Mouse (Mus musculus): ENCODE measurements at regions not wholly inside any gene's neighbourhood (a gene's known extent, or its start where the extent isn't known, plus 50 kb on each side); places are given as distances from the start of the nearest gene placed in this dataset.

DNA sequence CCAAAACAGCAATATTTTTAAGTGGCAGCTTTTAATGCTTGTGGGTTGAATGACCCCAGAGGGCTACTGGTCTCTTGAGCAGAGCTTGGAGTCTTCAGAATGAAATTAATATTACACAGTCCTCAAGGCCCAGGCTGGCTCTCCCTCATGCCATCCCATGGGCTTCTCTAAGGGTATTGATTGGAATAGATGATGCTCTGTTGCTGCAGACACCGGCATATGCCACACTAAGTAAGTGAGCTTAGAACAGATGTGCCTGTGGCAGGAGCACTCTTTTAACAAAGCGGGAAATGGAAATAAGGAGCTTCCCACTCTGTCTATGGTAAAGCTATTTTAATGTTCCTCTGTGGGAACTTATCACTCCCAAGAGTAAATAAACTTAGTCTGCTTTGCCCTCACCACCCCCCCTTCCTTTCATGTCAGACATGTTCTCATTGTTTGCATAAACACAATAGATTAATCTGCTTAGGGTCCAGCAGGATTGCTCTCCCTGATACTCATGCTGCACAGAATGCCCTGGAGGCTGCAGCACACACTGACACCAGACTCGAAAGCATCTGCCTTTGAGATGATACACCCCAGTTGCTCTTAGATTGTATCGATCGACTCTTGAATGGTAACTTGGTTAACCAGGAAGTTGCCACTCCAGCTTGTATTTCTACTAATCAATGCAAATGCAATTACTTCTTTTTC, 294.5 kb upstream of the Adamts16 start:
- DNase-seq: no peak

DNA sequence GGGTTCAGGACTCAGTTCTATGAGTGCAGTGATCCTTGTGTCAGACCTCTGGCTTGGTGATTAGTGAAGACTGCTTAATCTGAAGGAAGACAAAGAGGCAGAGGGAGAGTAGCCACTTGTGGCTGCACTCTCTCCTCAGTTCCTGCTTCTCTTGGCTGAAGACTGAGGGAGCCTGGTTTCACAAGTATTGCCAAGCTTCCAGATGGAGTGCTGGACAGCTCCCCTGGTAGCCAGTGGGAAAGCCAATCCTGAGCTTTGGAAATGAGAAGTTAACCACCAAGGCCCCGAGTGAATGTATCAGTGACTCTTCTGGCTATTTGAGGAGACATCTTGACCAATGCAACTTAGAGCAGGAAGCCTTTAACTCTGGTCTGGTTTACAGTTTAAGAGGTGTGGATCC, 279.9 kb upstream of the Adamts16 start:
- DNase-seq: no peak

DNA sequence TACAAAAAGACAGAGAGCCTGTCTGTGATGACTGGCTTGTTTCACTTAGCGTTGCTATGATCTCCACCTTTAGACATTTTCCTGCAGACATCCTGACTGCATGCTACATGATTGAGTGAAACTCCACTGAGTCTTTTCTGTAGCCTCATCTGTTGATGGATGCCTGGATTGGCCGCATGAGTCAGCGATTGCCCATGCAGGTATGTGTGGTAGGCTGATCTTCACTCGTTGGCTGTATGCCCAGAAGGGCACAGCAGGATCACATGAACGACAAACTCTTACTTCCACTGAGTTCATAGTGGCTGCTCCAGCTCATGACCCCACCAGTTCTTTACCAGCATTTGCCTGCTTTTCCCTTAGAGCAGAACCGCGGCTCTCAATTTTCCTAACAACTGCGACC, 266.6 kb upstream of the Adamts16 start:
- DNase-seq: no peak

GRCm38 (mm10) chr13:71105229-71105838, 263.7 kb upstream of the Adamts16 start:
- peak; percentile 69 for DNase-seq

GRCm38 (mm10) chr13:71104419-71105228, 263.0 kb upstream of the Adamts16 start:
- no peak for DNase-seq

DNA sequence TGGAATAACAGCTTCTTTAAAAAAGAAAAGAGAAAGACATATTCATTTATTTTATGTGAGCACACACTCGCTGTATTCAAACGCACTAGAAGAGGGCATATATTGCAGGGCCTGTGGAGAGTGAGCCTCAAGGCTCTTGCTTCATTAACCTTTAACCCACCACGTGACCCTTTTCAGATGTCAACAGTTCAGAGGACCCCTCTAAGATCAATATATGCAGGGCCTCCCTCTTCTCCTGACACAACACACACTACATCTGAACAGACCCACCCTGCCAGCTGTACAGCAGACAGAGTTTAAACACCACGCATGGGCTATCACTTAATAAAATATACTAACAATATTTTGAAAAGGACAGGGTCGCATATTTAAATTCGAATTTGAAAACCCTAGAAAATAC, 242.7 kb upstream of the Adamts16 start:
- no peak for DNase-seq

DNA sequence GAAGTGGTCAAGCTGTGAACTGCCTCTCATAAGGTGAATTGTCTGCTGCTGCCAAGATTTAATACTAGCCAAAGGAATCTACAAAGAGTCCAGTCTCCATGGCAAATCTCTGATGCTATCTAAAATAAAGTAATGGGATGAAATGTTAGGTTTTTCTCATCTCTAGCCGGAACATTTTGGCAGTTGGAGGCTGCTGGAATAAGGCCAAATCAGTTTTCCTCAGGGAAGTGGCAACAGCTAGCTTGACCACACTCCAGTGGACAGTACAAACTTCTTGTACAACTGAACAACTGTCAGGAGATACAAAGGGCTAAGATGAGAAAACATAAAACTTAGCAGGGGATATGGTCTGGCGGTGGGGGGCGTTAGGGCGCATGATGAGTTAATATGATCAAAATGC, 234.3 kb upstream of the Adamts16 start:
- DNase-seq: no peak

GRCm38 (mm10) chr13:71074012-71074411, 232.4 kb upstream of the Adamts16 start:
- DNase-seq: no peak

GRCm38 (mm10) chr13:71068757-71069201, 227.2 kb upstream of the Adamts16 start:
- no peak for DNase-seq

DNA sequence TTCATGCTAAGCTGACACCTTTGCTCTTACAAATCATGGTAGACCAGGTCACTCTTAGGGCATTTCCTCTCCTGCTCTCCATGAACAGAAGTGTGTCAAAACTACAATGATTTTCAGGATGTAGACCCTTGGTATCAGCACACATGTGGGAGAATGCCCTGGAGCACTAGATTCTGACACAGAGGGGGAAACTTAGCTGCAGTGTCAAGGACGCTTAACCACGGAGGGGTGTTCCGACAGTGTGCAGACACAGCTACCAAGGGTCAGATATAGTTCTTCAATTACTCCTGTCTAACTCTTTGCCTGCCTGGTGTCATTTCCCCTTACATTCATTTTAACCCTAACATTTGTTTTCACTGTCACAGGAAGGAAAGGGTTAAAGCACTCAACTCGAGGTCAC, 226.4 kb upstream of the Adamts16 start:
- DNase-seq: no peak

DNA sequence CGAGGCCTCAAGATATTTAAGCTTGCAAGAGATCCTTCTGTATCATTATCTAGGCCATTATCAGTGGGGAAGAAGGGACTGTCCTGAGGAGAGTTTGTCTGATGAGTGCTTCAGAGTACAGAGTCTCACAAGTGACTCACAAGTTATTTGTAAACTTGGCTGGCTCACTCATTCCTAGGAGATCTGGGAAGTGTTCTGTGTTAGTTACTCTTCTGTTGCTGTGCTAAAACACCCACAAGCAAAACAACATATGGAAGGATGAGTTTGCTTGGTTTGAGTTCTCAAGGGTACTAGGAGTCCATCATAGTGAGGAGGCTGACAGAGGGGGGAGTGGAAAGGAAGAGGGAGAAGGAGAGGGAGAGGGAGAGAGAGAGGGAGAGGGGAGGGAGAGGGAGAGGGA, 224.0 kb upstream of the Adamts16 start:
- DNase-seq: no peak

- DNase-seq: no peak
These were observed 223.1 kb upstream of the Adamts16 start for GRCm38 (mm10) chr13:71064590-71065307.

GRCm38 (mm10) chr13:71053361-71054264, 212.0 kb upstream of the Adamts16 start:
- DNase-seq: no peak

GRCm38 (mm10) chr13:71050646-71051045, 209.0 kb upstream of the Adamts16 start:
- DNase-seq: no peak

GRCm38 (mm10) chr13:71036000-71036399, 194.4 kb upstream of the Adamts16 start:
- no peak for DNase-seq

GRCm38 (mm10) chr13:71034926-71035687, 193.5 kb upstream of the Adamts16 start:
- no peak for DNase-seq

- DNase-seq: peak; percentile 22
These were observed 166.6 kb upstream of the Adamts16 start for GRCm38 (mm10) chr13:71008216-71008615.

- peak; percentile 21 for DNase-seq
These were observed 164.5 kb upstream of the Adamts16 start for GRCm38 (mm10) chr13:71006117-71006516.

- DNase-seq: no peak
These were observed 161.9 kb upstream of the Adamts16 start for GRCm38 (mm10) chr13:71003517-71003916.

GRCm38 (mm10) chr13:71001278-71001677, 159.7 kb upstream of the Adamts16 start:
- peak; percentile 67 for DNase-seq
